Mouse (Mus musculus): ENCODE results near the gene Shisa4. TPM values are rescaled to one million over a fixed set of nuclear protein-coding genes. Genes with fewer than 3 reads are reported as not detected.

The Shisa4 gene
- polyA plus RNA-seq, 1 experiment from 2014 or later: 75.5 TPM

DNA sequence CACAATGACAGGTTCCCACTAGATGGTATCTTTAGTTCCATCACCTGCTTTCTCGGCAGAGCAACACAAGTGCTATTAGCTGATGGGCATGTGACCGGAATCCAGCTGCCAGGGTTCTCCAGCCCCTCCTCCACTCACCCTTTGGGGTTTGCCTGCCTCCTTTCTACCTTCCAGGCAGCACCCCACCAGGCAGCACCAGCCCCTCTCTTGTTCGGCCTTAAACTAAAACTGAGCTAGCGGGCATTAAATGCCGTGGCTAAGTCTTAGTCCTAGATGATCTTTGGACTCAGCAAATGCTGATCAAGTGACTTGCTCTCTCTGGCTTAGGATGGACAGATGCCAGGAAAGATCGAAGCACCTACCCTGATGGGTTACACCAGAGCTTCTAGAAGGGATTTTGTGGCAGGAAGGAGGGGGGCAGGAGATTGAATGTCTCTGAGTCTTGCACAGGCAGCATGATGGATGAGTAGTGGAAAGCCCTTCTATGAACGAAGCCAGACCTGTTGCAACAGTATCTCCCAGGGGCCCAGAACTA, 51.6 kb downstream of the Shisa4 start:
- no peaks in the 10 kb centered on the region for H3K36me3 ChIP-seq
- H3K9ac ChIP-seq: no peak overlapping the region
- no peak for ATAC-seq (ENCODE audit: low FRiP score, low read depth)
- H3K27me3 ChIP-seq (replicated peaks): peaks cover 8% of the 10 kb centered on the region
- H3K4me3 ChIP-seq: no peak overlapping the region
- H3K4me2 ChIP-seq (replicated peaks): no peak overlapping the region
- no peaks in the 10 kb centered on the region; the same call in 1 of the 2 replicates for H3K4me1 ChIP-seq
- WGBS: 82% methylated on average over 7 of the region's 7 CpGs
- H3K27ac ChIP-seq: no peak overlapping the region
- no peaks in the 10 kb centered on the region for H3K9me3 ChIP-seq

Other genes starting within 250 kb of the Shisa4 start
- 1.1 and 1.2 TPM in 2 replicates for gene Ptpn7, start 242.5 kb downstream of the Shisa4 start, polyA plus RNA-seq (2016; fragmentation: Nextera tagmentation; extraction: Ambion mirVana)
- gene Arl8a, start 228.4 kb downstream of the Shisa4 start, polyA plus RNA-seq (2016; fragmentation: Nextera tagmentation; extraction: Ambion mirVana): 185 and 197 TPM in 2 replicates
- 0.11 and 0.16 TPM in 2 replicates for gene Gpr37l1, start 207.6 kb downstream of the Shisa4 start, polyA plus RNA-seq (2016; fragmentation: Nextera tagmentation; extraction: Ambion mirVana)
- 0.60 and 0.89 TPM in 2 replicates for gene Elf3, start 116.7 kb downstream of the Shisa4 start, polyA plus RNA-seq (2016; fragmentation: Nextera tagmentation; extraction: Ambion mirVana)
- gene Rnpep, start 91.2 kb downstream of the Shisa4 start, polyA plus RNA-seq (2016; fragmentation: Nextera tagmentation; extraction: Ambion mirVana): 102 and 106 TPM in 2 replicates
- 158 and 172 TPM in 2 replicates for gene Timm17a, start 61.5 kb downstream of the Shisa4 start, polyA plus RNA-seq (2016; fragmentation: Nextera tagmentation; extraction: Ambion mirVana)
- gene Lmod1, start 50.4 kb downstream of the Shisa4 start, polyA plus RNA-seq (2016; fragmentation: Nextera tagmentation; extraction: Ambion mirVana): 0.37 and 0.49 TPM in 2 replicates
- gene Ipo9, start 55.3 kb upstream of the Shisa4 start, polyA plus RNA-seq (2016; fragmentation: Nextera tagmentation; extraction: Ambion mirVana): 159 and 167 TPM in 2 replicates
- gene Nav1, start 232.1 kb upstream of the Shisa4 start, polyA plus RNA-seq (2016; fragmentation: Nextera tagmentation; extraction: Ambion mirVana): 28.4 and 29.9 TPM in 2 replicates